Mouse (Mus musculus) CH12.LX (cell line): Measurements from ENCODE around the gene Gas7. TPM values are rescaled to one million over a fixed set of nuclear protein-coding genes. Genes with fewer than 3 reads are reported as not detected.
A peak's percentile ranks its signal among the peaks of the same experiment; 100 is the strongest.

Source experiments
- DNase-seq: peaks from one replicate; pipeline ENCODE4 v3.0.0-alpha.2; 2013; ENCODE audit errors: extremely low read depth
- H3K27ac ChIP-seq: 2 replicates; pipeline ENCODE4 v1.5.1; 2012; ENCODE audit warnings: low read depth, mild to moderate bottlenecking, control low read depth, moderate library complexity; ENCODE audit not compliant: insufficient read depth
- H3K27me3 ChIP-seq: replicated peaks from 2 replicates; pipeline ENCODE3; 2012; ENCODE audit warnings: inconsistent platforms
- H3K36me3 ChIP-seq, 2 experiments: replicated peaks in 1 of 2; 2 replicates each; pipeline versions ENCODE3 to v1.6.1; 2012; ENCODE audit warnings: inconsistent platforms in 1 of 2, low read length in 1 of 2, mild to moderate bottlenecking in 1 of 2, mixed read lengths in 1 of 2, moderate library complexity in 1 of 2; ENCODE audit not compliant: control insufficient read depth in 1 of 2, insufficient read depth in 1 of 2
- H3K4me1 ChIP-seq, 2 experiments: 2 replicates each; pipeline ENCODE4 v1.6.1; 2012; ENCODE audit warnings: inconsistent platforms in 1 of 2, moderate library complexity in 1 of 2; ENCODE audit not compliant: insufficient read depth in 2 of 2, control insufficient read depth in 1 of 2
- H3K4me2 ChIP-seq: 2 replicates; pipeline ENCODE4 v1.6.1; 2012; ENCODE audit warnings: low read depth, mild to moderate bottlenecking, control low read depth; ENCODE audit not compliant: poor library complexity, insufficient read depth, severe bottlenecking
- H3K4me3 ChIP-seq, 3 experiments: fragments of 150-350 bp in 1 of 3; sonication (generic) in 1 of 3; replicated peaks in 1 of 3; 2 replicates each; pipeline versions ENCODE3 to v1.5.1; 2011 to 2012; ENCODE audit warnings: low read depth in 2 of 3, low read length in 2 of 3, mild to moderate bottlenecking in 2 of 3, moderate library complexity in 2 of 3, control low read depth in 1 of 3, improper control_type of control experiment in 1 of 3, inconsistent platforms in 1 of 3, mixed read lengths in 1 of 3; ENCODE audit not compliant: poor library complexity in 1 of 3
- H3K79me2 ChIP-seq: replicated peaks from 2 replicates; pipeline ENCODE4 v1.6.1; 2012; ENCODE audit warnings: mild to moderate bottlenecking, moderate library complexity; ENCODE audit not compliant: control insufficient read depth, poor library complexity, insufficient read depth, severe bottlenecking; ENCODE audit errors: extremely low read depth
- H3K9ac ChIP-seq: 2 replicates; pipeline ENCODE4 v1.6.1; 2012; ENCODE audit warnings: low read depth, mild to moderate bottlenecking, control low read depth, moderate library complexity; ENCODE audit not compliant: insufficient read depth
- H3K9me3 ChIP-seq: replicated peaks from 2 replicates; pipeline ENCODE3; 2012; ENCODE audit warnings: low read length, inconsistent platforms, mixed read lengths
- BHLHE40 ChIP-seq: IDR thresholded peaks from 2 replicates; pipeline ENCODE4 v1.6.1; 2011; ENCODE audit warnings: mild to moderate bottlenecking, low read depth, low read length, improper control_type of control experiment
- CHD1 ChIP-seq: IDR thresholded peaks from 2 replicates; pipeline ENCODE4 v1.6.1; 2012; ENCODE audit warnings: low read depth, low read length, improper control_type of control experiment, inconsistent platforms
- CHD2 ChIP-seq: IDR thresholded peaks from 2 replicates; pipeline ENCODE4 v1.6.1; 2011; ENCODE audit warnings: low read length, improper control_type of control experiment
- ELF1 ChIP-seq: IDR thresholded peaks from 2 replicates; pipeline ENCODE4 v1.6.1; 2014; ENCODE audit warnings: low read depth, mild to moderate bottlenecking, inconsistent platforms, low read length, improper control_type of control experiment
- EP300 ChIP-seq: IDR thresholded peaks from 2 replicates; pipeline ENCODE4 v1.6.1; 2011; ENCODE audit warnings: low read length, improper control_type of control experiment
- ETS1 ChIP-seq: conservative IDR thresholded peaks from 2 replicates; pipeline ENCODE4 v1.6.1; 2012; ENCODE audit warnings: low read depth, mild to moderate bottlenecking, inconsistent platforms, low read length, improper control_type of control experiment, moderate library complexity
- IRF4 ChIP-seq: IDR thresholded peaks from 2 replicates; pipeline ENCODE4 v1.6.1; 2014; ENCODE audit warnings: low read depth, mild to moderate bottlenecking, inconsistent platforms, low read length, improper control_type of control experiment
- KAT2A ChIP-seq: IDR thresholded peaks from 2 replicates; pipeline ENCODE4 v1.6.1; 2012; ENCODE audit warnings: low read length, improper control_type of control experiment, inconsistent platforms; ENCODE audit not compliant: insufficient replicate concordance
- MAZ ChIP-seq: IDR thresholded peaks from 2 replicates; pipeline ENCODE4 v1.6.1; 2012; ENCODE audit warnings: low read depth, mild to moderate bottlenecking, inconsistent platforms, low read length, improper control_type of control experiment, moderate library complexity
- MEF2A ChIP-seq: IDR thresholded peaks from 2 replicates; pipeline ENCODE4 v1.6.1; 2014; ENCODE audit warnings: low read depth, mild to moderate bottlenecking, inconsistent platforms, low read length, improper control_type of control experiment, borderline replicate concordance
- MYC ChIP-seq: IDR thresholded peaks from 2 replicates; pipeline ENCODE4 v1.6.1; 2011; ENCODE audit warnings: low read depth, mild to moderate bottlenecking, improper control_type of control experiment, low read length
- NRF1 ChIP-seq: IDR thresholded peaks from 2 replicates; pipeline ENCODE4 v1.6.1; 2014; ENCODE audit warnings: low read depth, mild to moderate bottlenecking, inconsistent platforms, low read length, improper control_type of control experiment, moderate library complexity
- RAD21 ChIP-seq: IDR thresholded peaks from 2 replicates; pipeline ENCODE4 v1.6.1; 2011; ENCODE audit warnings: low read depth, mild to moderate bottlenecking, low read length, improper control_type of control experiment, moderate library complexity
- TBP ChIP-seq: conservative IDR thresholded peaks from 2 replicates; pipeline ENCODE4 v1.6.1; 2011; ENCODE audit warnings: low read depth, low read length, improper control_type of control experiment
- TCF12 ChIP-seq: IDR thresholded peaks from 2 replicates; pipeline ENCODE4 v1.6.1; 2014; ENCODE audit warnings: low read depth, mild to moderate bottlenecking, inconsistent platforms, low read length, improper control_type of control experiment
- ZKSCAN1 ChIP-seq: IDR thresholded peaks from 2 replicates; pipeline ENCODE4 v1.6.1; 2012; ENCODE audit warnings: low read depth, inconsistent platforms, low read length, improper control_type of control experiment, borderline replicate concordance
- ZNF384 ChIP-seq: IDR thresholded peaks from 2 replicates; pipeline ENCODE4 v1.6.1; 2012; ENCODE audit warnings: low read depth, low read length, improper control_type of control experiment, inconsistent platforms
- dilution Hi-C: fragments of 300-500 bp; cut with MboI; formaldehyde crosslinking; loops from 2 replicates; pipeline ENCODE4 v1.14.3; 2020; ENCODE audit warnings: low sequenced_read_pairs; ENCODE audit not compliant: extremely low pct_unique_long_range_greater_than_20kb, extremely low pct_ligation_motif_present
- in situ Hi-C: fragments of 300-500 bp; cut with MboI; formaldehyde crosslinking; loops from 3 replicates; pipeline ENCODE4 v1.14.3; 2019; ENCODE audit warnings: low sequenced_read_pairs, low pct_ligation_motif_present, low pct_unique_long_range_greater_than_20kb, mixed read lengths
- polyA plus RNA-seq: library from polyadenylated mRNA; unstranded; fragments of >175 nt; gene quantifications from 2 replicates; pipeline ENCODE4 v1.2.1, GENCODE M21; 2012; ENCODE audit warnings: low read depth; ENCODE audit not compliant: insufficient read length
- total RNA-seq, 2 experiments: library from RNA; depleted of rRNA; stranded (reverse); fragments of 300-350 nt in 1 of 2; fragments of >200 nt in 1 of 2; gene quantifications; 2 replicates each; pipeline ENCODE4 v1.2.3; 2012 to 2014

Gene Gas7
- total and polyA plus RNA-seq, 3 experiments = 7.0 to 20.8 (median 7.0) TPM

DNA sequence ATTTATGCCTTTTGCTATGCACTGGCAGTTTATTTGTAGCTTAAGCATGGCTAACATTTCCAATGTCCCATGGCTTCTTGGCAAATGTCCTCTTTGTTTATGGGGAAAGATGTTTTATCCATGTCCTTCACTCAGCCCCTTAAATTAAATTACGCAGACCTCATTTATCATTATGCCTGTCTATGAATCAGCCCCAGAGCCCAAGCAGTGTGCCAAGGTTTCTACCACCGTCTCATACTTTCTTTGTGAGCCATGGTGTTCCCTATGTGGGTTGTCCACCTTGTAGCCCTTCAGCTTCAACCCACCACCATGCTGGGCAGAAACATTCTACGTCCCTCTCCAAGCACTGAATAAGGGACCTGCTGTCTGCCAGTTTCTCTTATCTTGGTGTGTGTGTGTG, 183.2 kb downstream of the Gas7 start:
- Histone ChIP-seq H3K27me3 (no peaks in the 10 kb centered on the region), H3K4me3 (peak overlapping the region in 1 of 3 experiments; percentile 15), H3K36me3 (peaks cover 0 to 11% of the 10 kb centered on the region in 2 experiments), H3K9ac (no peak overlapping the region), H3K4me1 (peaks cover 41 to 94% of the 10 kb centered on the region in 2 experiments), H3K4me2 (no peak overlapping the region), H3K9me3 (no peaks in the 10 kb centered on the region), H3K27ac (peak overlapping the region; percentile 27; the same call in 1 of the 2 replicates), H3K79me2 (no peaks in the 10 kb centered on the region)
- in situ Hi-C loops = no loop called here
- dilution Hi-C loops = no loop called here
- TF ChIP-seq NRF1 = no peak
- no peak for DNase-seq

DNA sequence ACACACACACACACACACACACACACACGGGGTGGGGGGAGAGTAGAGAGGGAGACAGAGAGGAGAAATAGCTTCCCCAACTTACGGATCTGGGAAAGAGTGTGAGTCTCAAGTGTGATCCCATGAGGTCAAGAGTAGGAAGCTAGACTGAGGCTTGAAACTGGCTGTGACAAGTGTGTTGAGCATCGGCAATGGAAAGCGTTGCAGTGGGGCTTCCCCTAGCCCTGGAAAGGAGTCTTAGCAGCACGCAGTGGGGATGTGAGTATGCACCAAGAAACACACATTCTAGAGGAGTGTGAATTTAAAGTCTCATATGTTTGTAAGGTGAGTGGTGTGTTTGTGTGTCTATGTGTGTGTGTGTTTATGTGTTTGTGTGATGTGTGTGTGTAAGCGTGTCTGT, 185.1 kb downstream of the Gas7 start:
- dilution Hi-C loops (no loop called here), in situ Hi-C loops (loop anchor here (5.0 to 10.0 kb wide), 5 partner anchors 58 to 528 kb away; no protein-coding TSS in a partner anchor)
- H3K27me3 ChIP-seq = no peaks in the 10 kb centered on the region
- H3K4me1 ChIP-seq = peaks cover 38 to 78% of the 10 kb centered on the region in 2 experiments
- DNase-seq = peak; percentile 86
- H3K27ac ChIP-seq = peak overlapping the region; percentile 43
- no peak overlapping the region for H3K9ac ChIP-seq
- H3K4me3 ChIP-seq = peak overlapping the region; percentile 40 to 54 (median 43)
- peaks cover 10% of the 10 kb centered on the region for H3K9me3 ChIP-seq
- TF ChIP-seq IRF4 = peak; percentile 89
- TF ChIP-seq MEF2A = peak; percentile 71
- peak; percentile 78 for TF ChIP-seq TCF12
- peak; percentile 6; the same call in 1 of the 2 replicates for TF ChIP-seq CHD1
- peak; percentile 59 for TF ChIP-seq ELF1
- TF ChIP-seq EP300 = peak; percentile 77
- peak; percentile 74 for TF ChIP-seq ETS1
- TF ChIP-seq MYC = 0 out of 2 replicates have a peak, but pooled peaks have one; percentile 73
- 0 out of 2 replicates have a peak, but pooled peaks have one; percentile 29 for TF ChIP-seq TBP
- TF ChIP-seq ZNF384 = no peak
- TF ChIP-seq RAD21 = peak; percentile 9
- TF ChIP-seq ZKSCAN1 = peak; percentile 68
- TF ChIP-seq BHLHE40 = peak; percentile 68
- no peak for TF ChIP-seq KAT2A
- TF ChIP-seq CHD2 = no peak
- 0 out of 2 replicates have a peak, but pooled peaks have one; percentile 60 for TF ChIP-seq MAZ
- H3K4me2 ChIP-seq = peak overlapping the region; percentile 33; the same call in 1 of the 2 replicates
- H3K79me2 ChIP-seq = no peaks in the 10 kb centered on the region
- peaks cover 0 to 23% of the 10 kb centered on the region in 2 experiments for H3K36me3 ChIP-seq
